12 mouse cellular contexts compared by ENCODE assay signal in the genomic region with DNA sequence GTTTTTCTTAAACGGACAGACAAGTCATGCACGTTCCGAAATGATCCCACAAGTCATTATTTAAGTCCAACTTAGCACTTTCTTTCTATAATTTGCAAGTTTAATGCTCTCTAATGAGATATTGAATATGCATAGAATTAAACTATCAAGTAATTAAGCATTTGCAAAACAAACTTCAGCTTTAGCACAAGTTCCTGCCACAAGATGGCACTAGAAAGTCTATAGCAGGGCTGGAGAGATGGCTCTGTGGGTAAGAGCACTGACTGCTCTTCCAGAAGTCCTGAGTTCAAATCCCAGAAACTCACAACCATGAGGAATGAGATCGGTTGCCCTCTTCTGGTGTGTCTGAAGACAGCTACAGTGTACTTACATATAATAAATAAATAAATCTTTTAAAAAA. TPM values are rescaled to one million over a fixed set of nuclear protein-coding genes. Genes with fewer than 3 reads are reported as not detected.
DNase-seq lines count a peak whose midpoint lies in the region; ATAC-seq and TF ChIP-seq lines count a peak whose summit lies in the region.
"Had no signal": no experiment of that assay in that cellular context is flagged by ENCODE, and none has a peak within 500 bp of the region (broad histone marks: within the 10 kb centered on the region; RNA-seq: fewer than 3 reads in every experiment).

No protein-coding gene starts in this region.

- DNase-seq in CD4-positive, CD25-positive, alpha-beta regulatory T cell, adult 2 months (ENCODE audit: low read depth, low spot score): peak; percentile 14
- peak; percentile 20 for DNase-seq in kidney, adult 2 months
- peak; percentile 25 for DNase-seq in lung, postnatal 10 days
- DNase-seq in lung, adult 18-20 months: no peak
- no peak for DNase-seq in stomach, postnatal 0 days (ENCODE audit: low spot score)
- DNase-seq in thymus, postnatal 0 days (ENCODE audit: low spot score): no peak
- DNase-seq: cerebellum, adult 9-11 months had no signal

- ATAC-seq in CD4-positive, CD25-positive, alpha-beta regulatory T cell, adult 4 months: no peak
- ATAC-seq in kidney, embryonic 15.5 days (replicated peaks; ENCODE audit: low FRiP score): no peak
- no peak for ATAC-seq in stomach, postnatal 0 days (ENCODE audit: low FRiP score, low TSS enrichment)

- H3K4me1 ChIP-seq in kidney, adult 2 months (ENCODE audit: control insufficient read depth, insufficient read depth, low read length): no peaks in the 10 kb centered on the region
- H3K4me1 ChIP-seq in kidney, embryonic 15.5 days: 0 out of 2 replicates have a peak, but pooled peaks cover 7% of the 10 kb centered on the region
- no peaks in the 10 kb centered on the region for H3K4me1 ChIP-seq in stomach, postnatal 0 days (replicated peaks; ENCODE audit: control insufficient read depth, insufficient read depth)
- H3K4me1 ChIP-seq: embryonic facial prominence, embryonic 15.5 days; limb, embryonic 13.5 days had no signal

- no peak overlapping the region for H3K9ac ChIP-seq in kidney, embryonic 15.5 days
- no peak overlapping the region for H3K9ac ChIP-seq in stomach, postnatal 0 days (ENCODE audit: low read length)
- H3K9ac ChIP-seq: embryonic facial prominence, embryonic 15.5 days; heart, embryonic 15.5 days; limb, embryonic 13.5 days had no signal

- H3K9me3 ChIP-seq in kidney, embryonic 15.5 days (replicated peaks): no peaks in the 10 kb centered on the region
- no peaks in the 10 kb centered on the region for H3K9me3 ChIP-seq in stomach, postnatal 0 days (ENCODE audit: control insufficient read depth, low read length)
- H3K9me3 ChIP-seq: embryonic facial prominence, embryonic 15.5 days; heart, embryonic 15.5 days; limb, embryonic 13.5 days had no signal

- TF ChIP-seq POLR2A in kidney, adult 2 months (IDR thresholded peaks at IDR 0.05; ENCODE audit: low read depth, low read length): no peak

- WGBS in kidney, adult 2 months: 59% methylated on average over 4 of the region's 4 CpGs
- WGBS in kidney, embryonic 15.5 days: 67% methylated on average over 4 of the region's 4 CpGs
- 71% methylated on average over 4 of the region's 4 CpGs for WGBS in stomach, postnatal 0 days

- TF ChIP-seq EP300 in stomach, postnatal 0 days (optimal IDR thresholded peaks at IDR 0.05): no peak

- no peaks in the 10 kb centered on the region for H3K27me3 ChIP-seq in kidney, adult 2 months (replicated peaks; ENCODE audit: control insufficient read depth, insufficient read depth, low read length)
- no peaks in the 10 kb centered on the region for H3K27me3 ChIP-seq in kidney, embryonic 15.5 days
- H3K27me3 ChIP-seq in stomach, postnatal 0 days (ENCODE audit: control insufficient read depth, insufficient read depth, low read length): no peaks in the 10 kb centered on the region
- H3K27me3 ChIP-seq: embryonic facial prominence, embryonic 15.5 days; heart, embryonic 15.5 days had no signal

- no peak overlapping the region for H3K27ac ChIP-seq in kidney, adult 2 months (ENCODE audit: insufficient read depth, low read depth, low read length)
- no peak overlapping the region for H3K27ac ChIP-seq in kidney, embryonic 15.5 days
- no peak overlapping the region for H3K27ac ChIP-seq in stomach, postnatal 0 days (replicated peaks)
- H3K27ac ChIP-seq: embryonic facial prominence, embryonic 15.5 days; heart, embryonic 15.5 days; limb, embryonic 13.5 days had no signal

- H3K4me3 ChIP-seq in kidney, adult 2 months (ENCODE audit: insufficient read depth, low read depth, low read length): no peak overlapping the region
- no peak overlapping the region for H3K4me3 ChIP-seq in kidney, embryonic 15.5 days (replicated peaks)
- no peak overlapping the region for H3K4me3 ChIP-seq in stomach, postnatal 0 days (ENCODE audit: low read depth, low read length)
- H3K4me3 ChIP-seq: embryonic facial prominence, embryonic 15.5 days; heart, embryonic 15.5 days; limb, embryonic 13.5 days had no signal

- no peak for TF ChIP-seq CTCF in kidney, adult 2 months (conservative IDR thresholded peaks at IDR 0.05; ENCODE audit: insufficient read depth, insufficient read length, low read depth, low read length)
- TF ChIP-seq CTCF in stomach, postnatal 0 days (IDR thresholded peaks at IDR 0.05; ENCODE audit: low read depth): peak; percentile 63

- no peak overlapping the region for H3K4me2 ChIP-seq in kidney, embryonic 15.5 days
- no peak overlapping the region for H3K4me2 ChIP-seq in stomach, postnatal 0 days (replicated peaks; ENCODE audit: low read depth)
- H3K4me2 ChIP-seq: embryonic facial prominence, embryonic 15.5 days; heart, embryonic 15.5 days; limb, embryonic 13.5 days had no signal

- H3K36me3 ChIP-seq in kidney, adult 2 months (ENCODE audit: control insufficient read depth, insufficient read depth, low read length): no peaks in the 10 kb centered on the region
- no peaks in the 10 kb centered on the region for H3K36me3 ChIP-seq in kidney, embryonic 15.5 days
- H3K36me3 ChIP-seq in stomach, postnatal 0 days (ENCODE audit: control insufficient read depth, insufficient read depth, low read length): no peaks in the 10 kb centered on the region
- H3K36me3 ChIP-seq: embryonic facial prominence, embryonic 15.5 days; heart, embryonic 15.5 days; limb, embryonic 13.5 days had no signal

RNA-seq across cellular contexts. Expression of a gene that starts 45.4 kb away (rescaled TPM):
- under 1 TPM; 0.23 to 0.32 TPM for polyA plus RNA-seq in CD4-positive, CD25-positive, alpha-beta regulatory T cell, adult 4 months (2017; shearing (Covaris generic))
- polyA plus RNA-seq in kidney, adult 2 months (2012; rRNA removed): 3.9 and 5.7 TPM in 2 replicates
- 11.1 and 12.2 TPM in 2 replicates for polyA plus RNA-seq in kidney, embryonic 15.5 days (2015; fragmentation: Nextera tagmentation; extraction: Ambion mirVana)
- 12.3 and 13.0 TPM in 2 replicates for polyA plus RNA-seq in stomach, postnatal 0 days (2015; fragmentation: Nextera tagmentation; extraction: Ambion mirVana)
- polyA plus RNA-seq in thymus, postnatal 0 days (2015; fragmentation: Nextera tagmentation; extraction: Ambion mirVana): 1.3 TPM in 2 replicates

Comparison
In these comparisons a context has a peak if more than half of its experiments do, and no peak if none do; other contexts are left out.
1. DNase-seq: peak in CD4-positive, CD25-positive, alpha-beta regulatory T cell, adult 2 months (single experiment), kidney, adult 2 months (single experiment) and lung, postnatal 10 days (single experiment); none in lung, adult 18-20 months (0 of 2), stomach, postnatal 0 days (single experiment) and thymus, postnatal 0 days (single experiment).